Mouse (Mus musculus) MN1 (cell line): ENCODE measurements at regions not wholly inside any gene's neighbourhood (a gene's known extent, or its start where the extent isn't known, plus 50 kb on each side); places are given as distances from the start of the nearest gene placed in this dataset.

Source experiments
- DNase-seq: peaks from one replicate; pipeline ENCODE4 v3.0.0-alpha.2; 2016; ENCODE audit warnings: low spot score

DNA sequence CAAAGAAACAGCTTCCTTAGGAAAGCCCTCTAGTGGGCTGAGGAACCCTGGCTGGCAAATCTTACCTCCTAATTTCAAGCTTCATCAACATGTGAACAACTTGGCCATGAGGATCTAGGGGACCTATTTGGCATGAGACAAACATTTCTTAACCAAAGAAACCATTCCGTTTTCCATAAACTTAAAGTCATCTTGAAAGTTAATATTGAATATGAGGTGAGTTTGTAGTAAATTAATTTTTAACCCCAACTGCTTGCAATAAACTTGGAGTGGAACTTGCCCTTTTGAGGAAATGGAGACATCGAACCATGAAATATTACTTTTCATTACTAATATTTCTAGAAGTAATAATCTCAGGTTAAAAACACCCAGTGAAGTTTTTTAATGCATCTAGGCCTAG is 229.7 kb downstream of the Cdh26 start:
- DNase-seq: no peak

DNA sequence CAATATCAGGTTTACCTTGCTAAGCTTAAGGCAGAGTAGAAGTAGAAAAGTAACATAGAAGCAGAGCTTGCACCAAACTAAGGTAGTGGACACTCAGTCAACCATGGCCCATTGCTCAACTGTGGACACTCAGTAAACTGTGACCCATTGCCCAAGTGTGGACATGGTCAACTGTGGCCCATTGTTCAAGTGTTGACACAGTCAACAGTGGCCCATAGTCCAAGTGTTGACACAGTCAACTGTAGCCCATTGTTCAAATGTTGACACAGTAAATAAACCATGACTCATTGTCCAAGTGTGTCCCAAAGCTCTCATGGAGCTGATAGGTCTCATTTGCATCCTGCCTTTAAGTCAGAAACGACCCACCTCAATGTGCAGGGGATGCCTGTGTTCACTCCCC is 232.1 kb downstream of the Cdh26 start:
- DNase-seq: no peak

DNA sequence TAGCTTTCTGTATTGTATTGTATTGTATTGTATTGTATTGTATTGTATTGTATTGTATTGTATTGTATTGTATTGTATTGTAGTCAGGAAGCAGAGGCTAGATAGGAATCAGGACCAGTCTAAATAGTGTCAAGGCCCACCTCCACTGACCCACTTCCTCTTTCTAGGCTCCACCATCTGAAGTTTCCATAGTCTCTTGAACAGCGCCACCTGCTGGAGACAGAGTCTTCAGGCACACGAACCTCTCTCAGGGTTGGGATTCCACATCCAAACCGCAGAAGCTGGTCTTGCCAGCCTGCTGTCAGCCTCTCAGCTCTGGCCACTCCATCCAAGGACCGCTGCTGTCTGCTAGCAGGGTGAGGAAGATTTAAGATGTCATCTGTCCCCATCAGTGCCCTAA is 234.6 kb downstream of the Cdh26 start:
- DNase-seq: no peak

DNA sequence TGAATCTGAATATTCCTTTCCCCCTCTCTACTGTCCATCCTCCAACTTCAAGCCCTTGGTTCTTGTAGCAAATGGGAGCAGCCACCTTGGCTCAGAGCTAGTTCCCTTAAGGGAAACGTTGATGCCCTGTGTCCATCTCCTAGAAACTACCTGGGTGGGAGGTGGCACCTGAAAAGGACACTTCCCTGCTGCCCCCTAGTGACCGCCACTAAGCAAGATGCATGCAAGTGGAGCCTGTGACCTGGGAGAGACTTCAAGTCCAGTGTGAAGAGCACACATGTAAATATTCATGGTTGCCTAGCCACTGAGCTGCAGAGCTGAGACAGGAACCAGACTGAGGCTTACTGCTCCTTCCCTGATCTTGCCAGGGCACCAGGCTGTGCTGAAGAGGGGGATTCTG is 238.1 kb downstream of the Cdh26 start:
- no peak for DNase-seq

DNA sequence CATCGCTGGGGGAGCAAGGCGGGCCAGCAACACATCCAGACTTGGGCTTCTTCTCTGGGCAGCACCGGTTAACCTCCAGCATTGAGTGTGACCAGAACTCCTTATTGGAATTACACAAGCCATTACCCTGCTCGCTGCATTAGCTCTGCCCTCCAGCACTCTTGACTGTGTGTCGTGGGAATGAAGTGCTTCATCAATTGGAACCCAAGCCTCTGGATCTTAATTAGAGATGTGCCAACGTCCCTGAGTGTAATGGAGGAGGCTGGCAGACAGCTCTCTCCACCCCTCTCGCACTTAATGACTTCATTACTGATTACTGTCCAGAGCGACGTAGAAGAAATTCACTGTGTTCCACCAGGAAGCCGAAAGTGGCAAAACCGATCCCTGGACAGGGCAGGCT is 240.6 kb downstream of the Cdh26 start:
- DNase-seq: no peak

DNA sequence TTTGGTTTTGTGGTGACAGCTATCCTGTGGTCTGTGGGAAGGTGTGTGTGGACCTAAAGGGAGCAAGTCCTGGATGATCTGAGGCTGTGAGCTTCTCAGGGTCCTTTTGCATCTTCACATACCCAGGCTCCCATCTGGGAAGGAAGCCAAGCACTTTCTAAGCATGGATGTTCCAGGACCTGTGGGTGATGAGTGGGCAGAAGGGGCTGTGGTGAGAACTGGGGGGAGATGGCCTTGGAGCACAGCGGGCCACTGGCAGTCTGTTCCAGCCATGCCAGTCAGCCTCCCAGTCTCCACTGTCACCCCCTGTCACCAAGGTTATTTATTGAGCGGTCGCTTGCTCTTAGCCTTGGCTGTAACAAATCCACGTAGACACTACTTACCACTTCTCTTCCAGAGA is 243.3 kb downstream of the Cdh26 start:
- no peak for DNase-seq

DNA sequence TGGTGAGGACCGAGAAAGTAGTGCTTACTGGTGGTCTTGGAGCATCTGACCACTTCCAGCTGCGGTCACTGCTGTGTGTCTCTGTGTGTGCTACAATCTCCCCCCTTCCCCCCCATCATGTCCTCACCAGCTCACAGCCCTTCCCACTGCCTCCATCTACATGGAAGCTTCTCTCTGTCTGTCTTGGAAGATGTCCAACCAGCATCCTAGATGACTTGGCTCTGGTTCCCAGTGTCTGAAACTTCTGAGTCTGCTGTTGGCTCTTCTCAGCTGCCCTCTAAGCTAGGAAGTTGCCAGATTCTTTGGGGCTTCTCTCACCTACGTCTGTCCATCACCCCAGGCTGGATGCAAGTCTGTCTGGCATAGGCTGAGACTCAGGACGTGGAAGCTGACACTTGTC is 244.3 kb downstream of the Cdh26 start:
- no peak for DNase-seq

DNA sequence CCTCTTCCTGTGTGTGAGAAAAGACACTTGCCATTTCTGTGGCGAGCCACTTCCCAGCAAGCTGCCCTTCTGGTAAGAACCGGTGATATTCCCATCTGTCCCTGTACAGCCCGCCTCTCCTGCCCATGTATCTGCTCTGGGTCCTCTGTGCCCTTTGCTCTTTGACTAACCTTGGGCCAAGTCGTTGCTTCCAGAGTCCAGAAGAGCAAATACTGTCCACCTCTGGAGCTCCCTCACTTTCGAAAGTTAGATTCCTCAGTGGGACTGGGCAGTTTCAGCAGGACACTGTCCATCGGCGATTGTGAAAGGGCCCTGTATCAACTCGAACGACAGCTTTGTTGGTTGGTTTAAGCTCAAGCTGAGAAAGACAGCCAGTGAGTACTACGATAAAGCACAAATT is 246.6 kb downstream of the Cdh26 start:
- DNase-seq: no peak

DNA sequence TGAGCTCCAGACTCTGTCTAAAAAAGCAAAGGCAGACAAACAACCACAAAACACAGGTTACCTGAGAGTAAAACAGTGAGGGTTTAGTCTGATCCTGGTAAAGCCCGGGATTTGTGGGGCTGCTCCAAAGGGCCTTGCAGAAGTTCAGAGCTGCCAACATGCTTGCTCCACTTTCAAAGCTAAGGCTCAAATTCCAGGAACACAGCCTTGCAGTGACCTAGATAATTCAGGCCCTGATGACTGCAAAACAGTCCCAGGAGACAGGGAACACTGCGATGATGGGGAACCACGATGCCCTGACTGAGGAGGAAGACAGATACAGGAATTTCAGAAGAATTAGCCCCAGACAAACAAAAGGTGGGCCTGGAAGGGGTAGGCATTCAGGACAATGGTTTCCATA is 250.0 kb downstream of the Cdh26 start:
- DNase-seq: no peak

DNA sequence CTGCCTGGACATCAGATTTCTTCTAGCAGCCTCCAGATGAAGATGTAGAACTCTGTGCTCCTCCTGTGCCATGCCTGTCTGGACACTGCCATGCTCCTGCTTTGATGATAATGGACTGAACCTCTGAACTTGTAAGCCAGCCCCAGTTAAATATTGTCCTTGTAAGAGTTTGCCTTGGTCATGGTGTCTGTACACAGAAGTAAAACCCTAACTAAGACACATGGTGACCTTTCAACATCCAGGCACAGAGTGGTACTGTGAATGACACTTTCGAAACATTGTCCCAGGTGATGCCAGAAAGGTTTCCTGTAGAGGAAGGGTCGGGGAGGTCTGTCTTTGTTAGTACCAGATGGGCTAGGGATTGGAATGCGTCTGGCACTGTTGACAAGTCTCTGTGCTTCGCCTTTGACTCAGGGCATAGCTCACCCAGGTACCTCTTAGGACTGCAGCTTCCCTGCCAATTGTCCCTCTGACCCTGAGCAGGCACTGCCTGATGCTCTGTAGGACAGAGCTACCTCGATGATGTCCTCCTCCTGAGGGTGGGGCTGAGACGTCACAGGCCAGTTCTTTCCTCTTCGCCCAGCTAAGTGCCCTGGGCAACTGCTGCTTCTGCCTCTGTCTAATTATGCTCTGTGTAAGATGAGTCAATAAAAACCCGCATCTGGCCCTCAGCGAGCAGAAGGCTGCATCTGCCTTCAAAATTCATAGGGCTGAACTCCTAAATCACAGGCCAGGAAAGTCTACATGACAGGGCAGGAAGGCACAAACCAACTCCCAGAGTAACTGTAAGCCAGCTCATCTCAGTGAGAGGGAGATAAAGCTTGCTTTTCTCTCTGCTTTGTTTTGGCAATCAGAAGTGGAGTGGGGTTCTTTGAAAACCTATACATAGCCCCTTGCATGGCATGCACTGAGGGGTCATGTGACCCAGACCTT is 254.0 kb downstream of the Cdh26 start:
- DNase-seq: no peak

DNA sequence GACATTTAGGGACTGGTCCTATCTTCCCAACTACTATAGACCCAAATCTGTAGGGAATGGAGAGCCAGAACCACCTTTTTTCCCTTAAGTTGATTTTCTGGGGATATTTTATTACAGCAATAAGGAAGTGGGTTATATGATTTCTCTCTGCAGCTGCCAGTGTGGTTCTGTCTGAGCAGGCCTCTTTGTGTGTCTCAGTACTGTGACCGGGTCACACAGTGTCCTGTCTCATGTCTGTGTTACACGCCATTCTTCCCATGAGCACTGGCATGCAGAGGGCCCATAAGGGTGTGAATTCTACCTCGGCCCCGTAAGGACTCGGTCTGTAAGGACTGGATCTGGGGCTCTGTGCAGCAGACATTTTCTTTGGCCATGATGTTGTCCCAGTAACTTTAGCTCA is 254.9 kb downstream of the Cdh26 start:
- DNase-seq: no peak

DNA sequence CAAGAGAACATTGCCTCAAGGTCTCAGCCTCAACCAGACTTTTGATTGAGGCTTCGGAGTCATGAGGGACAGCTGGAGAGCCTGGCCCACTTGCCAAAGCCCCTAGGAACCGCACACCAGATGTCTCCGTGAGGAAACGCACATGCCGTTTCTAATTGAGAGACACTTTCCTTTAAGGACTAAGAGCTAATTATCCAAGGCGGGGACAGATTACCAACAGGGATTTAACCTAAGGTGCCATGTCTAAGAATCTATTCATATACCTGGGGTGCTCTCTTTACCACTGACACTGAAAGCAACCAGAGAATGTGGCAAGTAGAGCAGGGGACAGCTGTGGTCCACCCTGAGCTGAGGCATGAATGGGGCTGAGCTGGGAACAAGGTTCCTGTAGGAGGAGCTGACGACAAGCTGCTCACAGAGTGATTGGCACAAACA is 255.9 kb downstream of the Cdh26 start:
- no peak for DNase-seq

DNA sequence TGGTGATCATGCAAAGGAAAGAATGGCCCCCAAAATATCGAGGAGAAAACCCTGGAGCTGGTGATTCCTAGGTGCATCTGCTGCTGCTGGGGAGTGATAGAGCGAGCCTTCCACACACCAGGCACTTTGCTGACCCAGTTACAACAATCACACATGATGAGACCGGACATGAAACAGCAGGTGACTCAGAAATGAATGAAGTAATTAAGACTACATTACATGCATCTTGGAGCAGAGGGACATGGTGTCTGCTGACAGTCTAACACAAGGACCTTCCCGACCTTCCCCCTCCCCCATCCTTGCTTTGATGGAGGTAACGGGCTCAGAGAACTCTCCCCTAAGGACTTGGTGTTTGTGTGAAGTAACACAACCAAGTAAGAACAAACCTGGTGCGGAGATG is 258.3 kb downstream of the Cdh26 start:
- DNase-seq: no peak

DNA sequence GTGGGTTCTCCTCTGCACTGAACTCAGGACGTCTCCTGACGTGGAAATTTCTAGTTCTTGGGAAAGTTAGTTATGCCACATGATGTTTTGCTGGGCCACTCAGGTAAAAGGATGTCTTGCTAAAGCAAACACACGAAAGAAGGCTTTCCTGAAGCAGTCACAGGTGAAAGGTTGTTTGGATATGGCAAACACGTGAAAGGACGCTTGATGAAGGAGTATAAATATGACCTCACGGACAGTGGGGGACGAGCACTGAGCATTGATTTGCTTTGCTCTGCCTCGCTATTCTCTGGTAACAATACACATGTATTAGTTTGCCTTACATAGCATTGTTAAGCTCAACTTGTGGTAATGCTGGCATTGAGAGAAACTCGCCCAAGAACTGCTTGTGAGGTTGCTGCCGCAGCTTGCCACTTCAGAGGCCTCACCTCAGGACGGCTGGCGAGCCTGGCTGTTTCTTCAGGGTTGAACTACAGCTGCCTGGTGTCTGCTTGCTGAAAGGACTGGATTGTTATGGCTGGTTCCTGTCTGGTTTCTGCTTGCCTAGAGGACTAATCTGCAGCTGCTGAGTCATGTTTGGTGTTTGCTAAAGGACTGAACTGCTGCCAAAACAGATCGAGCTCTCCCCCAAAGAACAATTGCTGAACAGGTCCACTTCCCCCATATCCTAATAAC is 261.0 kb downstream of the Cdh26 start:
- DNase-seq: no peak

DNA sequence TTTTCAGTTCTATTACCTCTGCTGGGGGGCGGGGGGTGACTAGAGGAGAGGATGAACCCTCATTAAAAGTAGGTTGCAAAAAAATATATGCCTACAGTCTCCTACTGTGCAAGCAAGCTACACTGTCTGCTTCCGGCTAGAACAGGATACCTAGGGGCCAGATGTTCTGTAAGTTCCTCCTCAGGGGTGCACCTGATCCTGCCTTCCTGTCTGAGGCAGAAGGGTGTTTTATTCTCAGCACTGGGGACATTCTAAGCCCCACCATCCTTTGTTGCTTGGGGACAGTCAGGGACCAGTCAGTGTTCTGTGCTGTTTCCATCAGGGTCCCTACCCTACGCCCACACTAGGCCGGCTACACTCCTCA is 261.5 kb downstream of the Cdh26 start:
- no peak for DNase-seq

DNA sequence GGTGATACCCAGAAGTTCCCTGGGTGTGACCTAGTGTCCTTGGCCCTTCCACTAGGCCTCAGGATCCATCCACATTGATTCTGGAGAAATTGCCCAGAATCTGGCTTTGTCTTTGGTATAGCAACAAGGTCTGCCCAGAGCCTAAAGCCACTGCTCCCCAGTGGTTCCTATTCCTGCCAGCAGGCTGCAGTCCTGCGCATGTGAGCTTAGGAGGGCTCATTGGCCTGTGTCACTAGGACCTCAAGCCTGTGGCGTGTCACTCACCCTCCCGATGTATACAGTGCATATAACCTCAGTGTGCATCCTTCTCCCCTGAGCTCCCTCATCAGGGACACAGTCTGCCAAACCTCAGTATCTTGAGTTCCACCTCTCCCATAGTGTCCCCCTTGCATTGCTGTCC is 261.9 kb downstream of the Cdh26 start:
- no peak for DNase-seq

DNA sequence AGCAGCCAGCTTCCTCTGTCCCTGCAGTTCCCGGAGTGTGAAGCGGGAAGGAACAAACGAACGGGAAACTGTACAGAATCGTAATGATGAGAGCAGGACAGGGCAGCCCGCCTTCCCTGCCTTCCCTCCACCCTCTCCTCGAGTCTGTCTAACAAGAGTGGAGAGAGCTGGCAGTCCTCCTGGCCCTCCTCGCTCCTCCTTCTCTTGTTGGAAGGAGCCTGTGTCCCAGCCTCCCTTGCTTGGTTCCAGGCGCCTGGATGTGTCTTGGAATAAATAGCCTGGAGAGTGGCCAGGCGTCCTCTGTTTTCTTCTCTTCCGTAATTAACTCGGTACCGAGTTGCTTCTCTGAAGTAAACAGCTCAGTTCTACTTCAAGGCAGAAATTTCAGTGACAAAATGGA is 268.3 kb downstream of the Cdh26 start:
- no peak for DNase-seq

DNA sequence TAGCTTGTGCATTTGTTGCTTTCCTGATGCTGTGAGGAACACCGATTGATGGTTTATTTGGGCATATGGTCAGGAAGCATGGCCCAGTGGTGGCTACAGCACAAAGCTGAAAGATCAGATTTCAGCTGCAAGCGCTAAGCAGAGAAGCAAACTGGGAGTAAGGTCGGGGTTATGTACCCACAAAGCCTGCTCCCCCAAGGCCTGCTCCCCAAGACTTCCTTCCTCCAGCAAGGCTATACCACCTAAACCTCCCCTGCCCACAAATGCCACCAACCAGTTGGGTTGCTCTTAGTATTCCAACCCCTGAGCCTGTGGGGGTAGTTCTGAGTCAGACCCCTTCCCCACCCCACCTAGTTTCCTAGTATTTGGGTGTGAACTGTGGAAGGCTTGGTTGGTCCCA is 270.5 kb downstream of the Cdh26 start:
- DNase-seq: no peak

DNA sequence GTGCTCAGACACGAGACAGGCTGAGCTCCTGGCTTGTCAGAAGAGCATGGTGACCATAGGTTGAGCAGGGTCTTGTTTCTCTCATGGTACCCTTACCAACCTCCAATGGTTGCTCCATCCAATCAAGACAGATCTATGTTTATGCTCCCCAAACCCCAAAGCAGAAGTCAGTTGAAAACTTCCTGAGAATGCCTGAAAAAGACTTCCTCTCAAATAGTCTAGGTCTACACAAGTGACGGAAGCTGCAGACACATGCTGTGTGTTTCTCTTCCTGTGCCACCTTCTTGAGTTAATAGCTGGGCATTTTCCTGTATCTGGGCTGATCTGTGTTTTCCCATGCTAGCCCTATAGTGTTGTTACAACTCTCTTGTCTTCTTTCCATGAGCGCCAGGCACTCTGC is 274.2 kb downstream of the Cdh26 start:
- no peak for DNase-seq

DNA sequence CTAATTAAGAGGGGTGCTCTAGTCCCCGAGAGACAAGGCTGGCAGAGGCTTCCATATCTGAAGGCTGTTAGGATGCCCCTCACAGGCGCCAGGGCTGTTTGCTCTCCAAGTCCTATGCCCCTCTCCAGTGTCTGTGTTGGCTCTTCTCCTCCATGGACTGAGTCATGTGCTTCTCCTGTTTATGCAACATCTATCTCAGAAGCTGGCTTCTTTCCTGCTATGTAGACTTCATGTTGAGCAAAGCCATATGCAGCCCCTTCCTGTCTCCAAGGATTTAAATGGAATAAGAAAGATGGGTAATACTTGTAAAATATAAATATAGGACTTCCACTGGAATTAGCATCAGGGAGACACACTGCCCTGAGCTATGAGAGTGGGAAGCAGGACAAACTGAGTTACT is 278.3 kb downstream of the Cdh26 start:
- no peak for DNase-seq

DNA sequence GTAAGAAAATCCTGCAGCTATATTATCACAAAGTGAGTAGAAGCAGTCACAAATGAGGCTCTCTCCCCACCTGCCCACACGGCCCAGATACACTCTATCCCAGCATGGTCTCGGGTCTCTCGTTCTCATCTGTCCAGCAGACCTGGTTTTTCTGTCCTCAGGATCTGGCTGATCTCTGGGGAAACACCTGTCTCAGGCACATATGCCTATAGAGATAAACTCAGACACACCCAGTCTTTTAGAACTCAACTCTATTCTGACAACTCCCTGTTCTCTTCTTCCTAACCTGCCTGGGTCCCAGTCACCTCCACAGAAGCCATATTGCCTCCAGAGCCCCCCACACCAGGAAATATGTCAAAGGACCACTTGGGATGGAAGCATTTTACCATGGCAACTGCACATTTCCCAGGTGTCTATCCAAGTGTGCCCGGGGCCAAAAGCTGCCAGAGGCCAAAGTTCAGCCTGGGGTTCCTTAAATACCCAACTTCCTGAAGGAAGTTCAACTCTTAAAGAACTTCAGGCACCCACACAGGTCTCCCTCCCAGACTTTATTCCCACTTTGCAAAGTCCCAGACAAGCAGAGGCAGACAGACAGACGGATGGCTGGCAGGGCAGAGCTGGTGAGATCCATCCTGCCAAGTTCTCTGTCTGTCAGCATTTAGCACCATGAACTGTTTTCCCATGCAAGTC is 279.0 kb downstream of the Cdh26 start:
- no peak for DNase-seq

DNA sequence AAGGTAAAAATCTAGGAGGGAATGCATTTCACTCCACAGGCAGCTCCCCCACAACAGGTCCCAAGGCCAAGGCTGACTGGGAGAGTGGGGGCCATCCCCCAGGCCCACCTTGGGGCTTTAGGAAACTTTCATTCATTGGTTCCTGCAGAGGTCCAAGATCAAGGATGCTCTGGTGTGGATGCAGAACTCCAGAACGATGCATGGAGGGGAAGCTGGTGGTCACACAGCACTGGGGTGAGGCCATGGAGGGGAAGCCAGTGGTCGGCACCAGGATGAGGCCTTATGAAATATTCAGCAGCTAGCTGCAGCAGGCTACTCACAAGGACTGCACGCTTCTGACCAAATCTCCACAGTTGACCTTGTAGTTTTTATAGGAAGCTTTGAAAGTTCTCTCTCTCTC is 279.7 kb downstream of the Cdh26 start:
- DNase-seq: no peak

DNA sequence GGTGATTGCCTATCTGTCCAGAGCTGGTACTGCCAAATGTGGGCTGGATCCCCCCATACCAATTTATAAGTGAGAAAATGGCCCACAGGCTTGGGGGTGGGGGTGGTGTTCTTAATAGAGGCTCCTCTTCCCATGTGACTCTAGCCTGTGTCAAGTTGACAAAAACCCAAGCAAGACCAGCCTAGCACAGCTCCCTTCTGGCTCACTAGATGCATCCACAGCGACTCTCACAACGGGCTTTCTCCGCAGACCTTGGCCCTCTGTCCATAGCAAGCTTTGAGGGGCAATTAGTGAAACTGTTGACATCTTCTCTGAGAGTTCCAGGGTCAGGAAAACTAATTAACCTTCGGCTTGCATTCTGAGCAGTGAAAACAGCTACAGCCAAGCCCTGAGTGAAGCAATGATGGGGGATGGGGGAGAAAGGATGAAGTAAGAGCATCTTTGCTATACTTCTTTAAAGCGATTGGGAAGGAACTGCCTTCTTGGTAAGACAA is 281.3 kb downstream of the Cdh26 start:
- no peak for DNase-seq
